Comparison of ENCODE assay signal across 9 mouse cellular contexts in genomic region chr17:84179973-84180365, GRCm38 (mm10). TPM values are rescaled to one million over a fixed set of nuclear protein-coding genes. Genes with fewer than 3 reads are reported as not detected.
DNase-seq lines count a peak whose midpoint lies in the region; ATAC-seq and TF ChIP-seq lines count a peak whose summit lies in the region.
"Had no signal": no experiment of that assay in that cellular context is flagged by ENCODE, and none has a peak within 500 bp of the region (broad histone marks: within the 10 kb centered on the region; RNA-seq: fewer than 3 reads in every experiment).

No protein-coding gene starts in this region.

- no peak for TF ChIP-seq POLR2A in MEL (IDR thresholded peaks at IDR 0.05; ENCODE audit: control insufficient read depth in 1 of 2, insufficient read depth in 1 of 2, low read depth in 1 of 2, low read length in 2 of 2, poor library complexity in 1 of 2)
- no peak for TF ChIP-seq POLR2A in embryonic fibroblast, embryonic 13.5 days (IDR thresholded peaks at IDR 0.05; ENCODE audit: low read depth, low read length)

- peaks cover 3 to 18% of the 10 kb centered on the region in 2 experiments for H3K4me1 ChIP-seq in MEL (ENCODE audit: control insufficient read depth in 1 of 2, insufficient read depth in 2 of 2, low read length in 2 of 2)
- peaks cover 9% of the 10 kb centered on the region; the same call in 1 of the 2 replicates for H3K4me1 ChIP-seq in embryonic fibroblast, embryonic 13.5 days (ENCODE audit: control insufficient read depth, insufficient read depth, low read length)
- H3K4me1 ChIP-seq in limb, embryonic 15.5 days, result peaks cover 54% of the 10 kb centered on the region

- no peaks in the 10 kb centered on the region for H3K27me3 ChIP-seq in MEL (ENCODE audit: control insufficient read depth in 1 of 2, insufficient read depth in 2 of 2, low read length in 2 of 2)
- H3K27me3 ChIP-seq in limb, embryonic 15.5 days, result no peaks in the 10 kb centered on the region

- DNase-seq in layer of hippocampus, adult 2 months (ENCODE audit: low spot score in 2 of 2), result no peak
- no peak for DNase-seq in layer of hippocampus, adult 9-11 months
- peak; percentile 23 for DNase-seq in MEL (ENCODE audit: low read depth, low spot score)
- DNase-seq in adrenal gland, postnatal 36 days, result no peak

- H3K4me3 ChIP-seq in layer of hippocampus, adult 2 months, result no peak overlapping the region
- H3K4me3 ChIP-seq in MEL (ENCODE audit: control insufficient read depth in 1 of 2, insufficient read depth in 1 of 2, low read depth in 2 of 2, low read length in 2 of 2), result peak overlapping the region in 1 of 2 experiments; percentile 8; a peak in 1 of 4 replicates
- H3K4me3 ChIP-seq in embryonic fibroblast, embryonic 13.5 days (ENCODE audit: insufficient read depth, low read length), result no peak overlapping the region
- H3K4me3 ChIP-seq in limb, embryonic 15.5 days, result no peak overlapping the region

- no peaks in the 10 kb centered on the region for H3K9me3 ChIP-seq in MEL (replicated peaks; ENCODE audit: insufficient read depth, low read length)
- H3K9me3 ChIP-seq in limb, embryonic 15.5 days, result no peaks in the 10 kb centered on the region

- H3K36me3 ChIP-seq in MEL (ENCODE audit: control insufficient read depth in 1 of 2, insufficient read depth in 2 of 2, low read length in 2 of 2), result peaks cover 3 to 11% of the 10 kb centered on the region in 2 experiments
- H3K36me3 ChIP-seq in limb, embryonic 15.5 days, result no peaks in the 10 kb centered on the region

- peak; percentile 37; the same call in 1 of the 2 replicates for ATAC-seq in limb, embryonic 15.5 days (ENCODE audit: insufficient number of reproducible peaks, low FRiP score, low TSS enrichment, low read depth)
- no peak for ATAC-seq in megakaryocyte-erythroid progenitor cell, adult 5-6 weeks (replicated peaks; ENCODE audit: low FRiP score, low TSS enrichment, poor library complexity, severe bottlenecking)
- ATAC-seq in frontal cortex, adult (ENCODE audit: low TSS enrichment), result no peak
- ATAC-seq: hindbrain, embryonic 16.5 days had no signal

- no peak for TF ChIP-seq RAD21 in MEL (IDR thresholded peaks at IDR 0.05; ENCODE audit: low read depth, low read length)

- peak overlapping the region; percentile 63 for H3K9ac ChIP-seq in MEL (ENCODE audit: control insufficient read depth, low read depth, low read length, poor library complexity, severe bottlenecking)
- H3K9ac ChIP-seq in limb, embryonic 15.5 days, result no peak overlapping the region

- H3K27ac ChIP-seq in layer of hippocampus, adult 2 months, result peak overlapping the region; percentile 43
- peak overlapping the region; percentile 91 for H3K27ac ChIP-seq in MEL (ENCODE audit: control insufficient read depth, low read depth, low read length)
- H3K27ac ChIP-seq in embryonic fibroblast, embryonic 13.5 days (ENCODE audit: insufficient read depth, low read length), result peak overlapping the region; percentile 51; the same call in 1 of the 2 replicates
- H3K27ac ChIP-seq in limb, embryonic 15.5 days, result peak overlapping the region; percentile 88

- no peak for TF ChIP-seq CTCF in layer of hippocampus, adult 2 months (conservative IDR thresholded peaks at IDR 0.05)
- TF ChIP-seq CTCF in MEL (IDR thresholded peaks at IDR 0.05 in 2 of 3, conservative IDR thresholded peaks at IDR 0.05 in 1 of 3; ENCODE audit: control insufficient read depth in 1 of 3, insufficient read depth in 1 of 3, low read depth in 2 of 3, low read length in 3 of 3, poor library complexity in 1 of 3, severe bottlenecking in 1 of 3), result no peak
- no peak for TF ChIP-seq CTCF in embryonic fibroblast, embryonic 13.5 days (IDR thresholded peaks at IDR 0.05; ENCODE audit: borderline replicate concordance, insufficient read depth, low read length)

- peaks cover 24% of the 10 kb centered on the region for H3K79me2 ChIP-seq in MEL (ENCODE audit: control insufficient read depth, insufficient read depth, low read length, poor library complexity)

- H3K4me2 ChIP-seq in limb, embryonic 15.5 days, result no peak overlapping the region

- WGBS in limb, embryonic 15.5 days, result 36% methylated on average over 4 of the region's 4 CpGs

- TF ChIP-seq EP300 in MEL (IDR thresholded peaks at IDR 0.05; ENCODE audit: low read depth in 1 of 2, low read length in 2 of 2), result no peak

TF ChIP-seq in MEL, 35 proteins besides CTCF, POLR2A, EP300 and RAD21:
- TF ChIP-seq MAX (IDR thresholded peaks at IDR 0.05; ENCODE audit: low read length), result no peak
- TF ChIP-seq TAL1 (IDR thresholded peaks at IDR 0.05; ENCODE audit: low read length), result no peak
- TF ChIP-seq KAT2A (conservative IDR thresholded peaks at IDR 0.05; ENCODE audit: low read depth, low read length), result no peak
- TF ChIP-seq ZNF384 (IDR thresholded peaks at IDR 0.05; ENCODE audit: low read depth, low read length), result no peak
- no peak for TF ChIP-seq GATA1 (IDR thresholded peaks at IDR 0.05; ENCODE audit: low read depth, low read length)
- TF ChIP-seq POLR2AphosphoS5 (IDR thresholded peaks at IDR 0.05; ENCODE audit: borderline replicate concordance, low read depth, low read length), result no peak
- TF ChIP-seq USF2 (IDR thresholded peaks at IDR 0.05; ENCODE audit: borderline replicate concordance in 1 of 2, insufficient read depth in 1 of 2, low read depth in 1 of 2, low read length in 2 of 2), result no peak

RNA-seq across cellular contexts. Expression of gene Zfp36l2, which starts 7.8 kb away (rescaled TPM):
- 10 to 100 TPM; 24.7 to 26.1 TPM for total RNA-seq in layer of hippocampus, adult 2 months (2021)
- total RNA-seq in MEL (2012; rRNA removed), result 93.6 and 98.4 TPM in 2 replicates
- polyA plus RNA-seq in MEL (2012; ENCODE audit: insufficient read depth in 1 of 2, insufficient read length in 2 of 2, low read depth in 1 of 2, low replicate concordance in 2 of 2, missing spikeins in 1 of 2), result 100 to 1,000 TPM in 1 of 2 experiments, 10 to 100 TPM in 1; 68.5 to 174 TPM
- polyA plus RNA-seq in embryonic fibroblast, embryonic 13.5 days (2011; ENCODE audit: insufficient read length, low read depth, missing spikeins), result 171 and 187 TPM in 2 replicates
- polyA plus RNA-seq in limb, embryonic 15.5 days (2015; fragmentation: Nextera tagmentation; extraction: Ambion mirVana), result 19.5 and 22.5 TPM in 2 replicates
- total RNA-seq in adrenal gland, postnatal 36 days (2021), result 10 to 100 TPM; 71.6 to 77.9 TPM
- 136 and 142 TPM in 2 replicates for total RNA-seq in megakaryocyte-erythroid progenitor cell, adult 5-6 weeks (2014; fragmentation: Nextera tagmentation)
- 97.7 and 143 TPM in 2 replicates for total RNA-seq in megakaryocyte-erythroid progenitor cell, adult 5-6 weeks (2017)
